Mouse (Mus musculus) heart, embryonic 14.5 days (tissue): ENCODE data around the gene E130114P18Rik. TPM values are rescaled to one million over a fixed set of nuclear protein-coding genes. Genes with fewer than 3 reads are reported as not detected.

Source experiments
- ATAC-seq: fragments of 200-750 bp; cut with Nextera tagmentation; 2 replicates; pipeline ENCODE4 v1.8.0; 2017; ENCODE audit warnings: low read depth, moderate TSS enrichment; ENCODE audit not compliant: insufficient number of reproducible peaks, insufficient read depth, low FRiP score
- H3K27ac ChIP-seq, 2 experiments: fragments of 200-500 bp in 1 of 2; fragments of 300-500 bp in 1 of 2; sonication (generic) in 1 of 2; replicated peaks in 1 of 2; 2 replicates each; pipeline ENCODE4 v1.5.1; 2012 to 2014; ENCODE audit warnings: low read depth in 2 of 2, low read length in 2 of 2, control low read depth in 1 of 2, mild to moderate bottlenecking in 1 of 2, mixed read lengths in 1 of 2; ENCODE audit not compliant: control insufficient read depth in 1 of 2, insufficient read depth in 1 of 2
- H3K27me3 ChIP-seq: fragments of 300-500 bp; sonication (generic); 2 replicates; pipeline ENCODE4 v1.6.1; 2014; ENCODE audit warnings: mild to moderate bottlenecking, low read length, control low read depth; ENCODE audit not compliant: control insufficient read depth, insufficient read depth
- H3K36me3 ChIP-seq: fragments of 300-500 bp; sonication (generic); 2 replicates; pipeline ENCODE4 v1.6.1; 2014; ENCODE audit warnings: mild to moderate bottlenecking, control low read depth, low read length, mixed read lengths; ENCODE audit not compliant: control insufficient read depth, insufficient read depth
- H3K4me1 ChIP-seq, 2 experiments: fragments of 200-500 bp in 1 of 2; fragments of 300-500 bp in 1 of 2; sonication (generic) in 1 of 2; 2 replicates each; pipeline ENCODE4 v1.6.1; 2012 to 2014; ENCODE audit warnings: low read length in 2 of 2, control low read depth in 1 of 2, mixed read lengths in 1 of 2; ENCODE audit not compliant: control insufficient read depth in 2 of 2, insufficient read depth in 2 of 2
- H3K4me2 ChIP-seq: fragments of 300-500 bp; sonication (generic); 2 replicates; pipeline ENCODE4 v1.6.1; 2014; ENCODE audit warnings: mild to moderate bottlenecking, low read length
- H3K4me3 ChIP-seq, 2 experiments: fragments of 200-500 bp in 1 of 2; fragments of 300-500 bp in 1 of 2; sonication (generic) in 1 of 2; 2 replicates each; pipeline ENCODE4 v1.5.1; 2012 to 2014; ENCODE audit warnings: low read length in 2 of 2, mild to moderate bottlenecking in 2 of 2, control low read depth in 1 of 2, low read depth in 1 of 2, moderate library complexity in 1 of 2; ENCODE audit not compliant: control insufficient read depth in 1 of 2, insufficient read depth in 1 of 2
- H3K9ac ChIP-seq: fragments of 300-500 bp; sonication (generic); 2 replicates; pipeline ENCODE4 v1.6.1; 2014; ENCODE audit warnings: mild to moderate bottlenecking, low read length
- H3K9me3 ChIP-seq: fragments of 300-500 bp; sonication (generic); 2 replicates; pipeline ENCODE4 v1.6.1; 2016; ENCODE audit warnings: low read length, control low read depth; ENCODE audit not compliant: control insufficient read depth
- WGBS: fragments of 180-500 bp; shearing (Covaris S2); extraction: QIAGEN DNeasy Blood & Tissue Kit; methylation state at CpG from one replicate; pipeline ENCODE4 v1.1.7; 2014; 5-methylcytosine and 5-hydroxymethylcytosine counted together
- polyA plus RNA-seq: library from polyadenylated mRNA; unstranded; fragments of >200 nt; fragmentation: Nextera tagmentation; extraction: Ambion mirVana; gene quantifications from 2 replicates; pipeline ENCODE4 v1.2.1, GENCODE M21; 2014

Gene E130114P18Rik
- polyA plus RNA-seq, 1 experiment from 2014 or later: 0.59 TPM

DNA sequence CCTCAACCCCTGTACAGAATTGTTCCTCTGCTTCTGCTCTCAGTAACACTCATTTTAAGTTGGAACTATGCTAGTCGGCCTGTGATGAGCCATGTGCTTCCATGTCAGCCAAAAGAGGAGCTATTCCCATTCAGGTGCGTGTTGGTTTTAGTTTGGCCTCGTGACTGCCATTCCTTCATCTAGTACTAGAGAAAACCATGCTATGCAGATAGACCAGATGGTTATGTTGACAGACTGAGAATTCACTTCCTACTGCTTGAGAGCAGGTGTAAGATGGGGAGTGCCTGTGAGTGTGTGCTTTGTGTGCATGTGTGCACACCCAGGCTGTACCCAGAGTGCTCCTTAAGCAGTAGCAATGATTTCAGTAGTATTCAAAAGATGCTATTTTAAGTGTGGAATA lies 9.6 kb upstream of the E130114P18Rik start:
- no peak for ATAC-seq
- WGBS: 67% methylated on average over 3 of the region's 3 CpGs
- no peak overlapping the region for H3K9ac ChIP-seq
- H3K36me3 ChIP-seq: peaks cover 68% of the 10 kb centered on the region
- H3K4me1 ChIP-seq: peaks cover 0 to 9% of the 10 kb centered on the region in 2 experiments; a peak in 3 of 4 replicates
- H3K9me3 ChIP-seq: no peaks in the 10 kb centered on the region
- H3K27me3 ChIP-seq: no peaks in the 10 kb centered on the region
- no peak overlapping the region for H3K4me2 ChIP-seq
- no peak overlapping the region for H3K4me3 ChIP-seq
- H3K27ac ChIP-seq: no peak overlapping the region

DNA sequence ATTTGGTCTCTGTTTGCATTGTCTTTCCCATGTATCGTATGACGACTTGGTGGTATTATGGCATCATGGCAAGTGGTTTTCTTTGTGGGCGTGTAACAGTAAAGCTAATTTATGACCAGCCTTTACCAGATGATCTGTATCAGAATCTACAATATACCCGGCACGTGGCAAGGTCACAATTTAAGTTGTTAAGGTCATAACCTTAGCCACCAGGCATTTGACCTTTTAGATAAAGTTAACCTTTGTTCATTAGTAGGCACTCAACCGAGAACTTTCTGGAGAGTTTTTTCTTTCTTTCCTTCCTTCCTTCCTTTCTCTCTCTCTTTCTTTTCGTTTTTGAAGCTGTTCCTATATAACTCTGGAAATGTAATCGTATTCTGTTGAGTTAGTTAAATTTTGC lies 8.7 kb upstream of the E130114P18Rik start:
- Histone ChIP-seq H3K9ac (no peak overlapping the region), H3K36me3 (peaks cover 61% of the 10 kb centered on the region), H3K4me2 (no peak overlapping the region), H3K4me3 (no peak overlapping the region), H3K4me1 (peaks cover 0 to 9% of the 10 kb centered on the region in 2 experiments; a peak in 3 of 4 replicates), H3K27me3 (no peaks in the 10 kb centered on the region), H3K27ac (no peak overlapping the region), H3K9me3 (no peaks in the 10 kb centered on the region)
- 68% methylated on average over 8 of the region's 8 CpGs for WGBS
- ATAC-seq: no peak

DNA sequence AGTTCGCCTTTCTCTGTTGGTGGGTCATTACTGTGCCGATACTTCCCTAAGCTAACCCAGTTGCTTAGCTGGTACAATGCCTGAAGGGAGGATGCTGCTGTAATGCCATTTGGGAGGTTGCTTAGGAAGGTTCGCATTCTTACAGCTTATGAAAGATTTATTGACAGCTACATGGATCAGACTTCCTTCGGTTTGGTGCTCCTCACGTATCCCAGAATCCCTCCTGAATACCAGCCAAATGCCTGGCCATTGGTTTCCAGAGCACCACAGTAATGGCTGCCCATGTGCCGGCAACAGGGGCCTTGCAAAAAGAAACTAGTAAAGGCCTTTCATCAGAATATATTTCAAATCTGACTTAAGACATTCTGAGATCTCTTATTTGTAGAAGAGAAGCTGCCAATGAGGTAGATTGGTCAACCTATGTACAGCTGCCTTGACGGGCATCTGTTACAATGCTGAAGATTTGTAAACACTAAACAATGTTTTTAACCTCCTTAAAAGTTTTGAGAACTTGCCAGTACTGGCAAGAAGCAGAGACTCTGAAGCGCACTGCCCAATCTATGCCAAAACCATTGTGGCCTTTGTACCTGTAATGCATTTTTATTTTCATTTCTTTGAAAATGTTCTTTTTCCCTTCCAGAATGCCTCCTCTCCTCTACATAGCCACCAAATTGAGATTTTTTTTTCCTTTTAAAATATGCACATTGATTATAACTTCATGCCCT lies 7.8 kb upstream of the E130114P18Rik start:
- no peaks in the 10 kb centered on the region for H3K27me3 ChIP-seq
- no peak for ATAC-seq
- no peak overlapping the region for H3K9ac ChIP-seq
- peaks cover 0 to 9% of the 10 kb centered on the region in 2 experiments; a peak in 3 of 4 replicates for H3K4me1 ChIP-seq
- no peaks in the 10 kb centered on the region for H3K9me3 ChIP-seq
- peaks cover 58% of the 10 kb centered on the region for H3K36me3 ChIP-seq
- 89% methylated on average over 8 of the region's 8 CpGs for WGBS
- H3K4me3 ChIP-seq: no peak overlapping the region
- no peak overlapping the region for H3K4me2 ChIP-seq
- H3K27ac ChIP-seq: no peak overlapping the region

DNA sequence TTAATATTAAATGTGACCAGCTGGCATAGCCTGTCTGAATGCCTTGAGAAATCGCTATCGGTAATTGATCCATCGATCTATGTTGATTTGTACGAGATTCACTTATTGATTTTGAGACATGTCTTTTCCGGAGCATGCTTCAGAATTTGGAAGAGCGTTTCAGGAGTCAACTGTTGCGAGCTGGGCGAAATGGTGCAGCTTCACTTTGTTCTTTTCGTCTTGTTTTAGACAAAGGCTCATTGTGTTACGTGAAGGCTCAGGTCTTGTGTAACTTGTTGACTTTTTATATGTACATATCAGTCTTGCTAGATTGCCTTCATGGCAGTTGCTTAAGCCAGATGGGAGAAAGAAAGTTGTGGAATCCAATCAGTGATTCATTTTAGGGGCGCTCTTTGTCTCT lies 6.4 kb upstream of the E130114P18Rik start:
- Histone ChIP-seq H3K4me1 (peaks cover 0 to 14% of the 10 kb centered on the region in 2 experiments; a peak in 3 of 4 replicates), H3K4me3 (no peak overlapping the region), H3K4me2 (no peak overlapping the region), H3K27me3 (no peaks in the 10 kb centered on the region), H3K9ac (no peak overlapping the region), H3K27ac (no peak overlapping the region), H3K9me3 (no peaks in the 10 kb centered on the region), H3K36me3 (peaks cover 48% of the 10 kb centered on the region)
- 86% methylated on average over 11 of the region's 11 CpGs for WGBS
- no peak for ATAC-seq

DNA sequence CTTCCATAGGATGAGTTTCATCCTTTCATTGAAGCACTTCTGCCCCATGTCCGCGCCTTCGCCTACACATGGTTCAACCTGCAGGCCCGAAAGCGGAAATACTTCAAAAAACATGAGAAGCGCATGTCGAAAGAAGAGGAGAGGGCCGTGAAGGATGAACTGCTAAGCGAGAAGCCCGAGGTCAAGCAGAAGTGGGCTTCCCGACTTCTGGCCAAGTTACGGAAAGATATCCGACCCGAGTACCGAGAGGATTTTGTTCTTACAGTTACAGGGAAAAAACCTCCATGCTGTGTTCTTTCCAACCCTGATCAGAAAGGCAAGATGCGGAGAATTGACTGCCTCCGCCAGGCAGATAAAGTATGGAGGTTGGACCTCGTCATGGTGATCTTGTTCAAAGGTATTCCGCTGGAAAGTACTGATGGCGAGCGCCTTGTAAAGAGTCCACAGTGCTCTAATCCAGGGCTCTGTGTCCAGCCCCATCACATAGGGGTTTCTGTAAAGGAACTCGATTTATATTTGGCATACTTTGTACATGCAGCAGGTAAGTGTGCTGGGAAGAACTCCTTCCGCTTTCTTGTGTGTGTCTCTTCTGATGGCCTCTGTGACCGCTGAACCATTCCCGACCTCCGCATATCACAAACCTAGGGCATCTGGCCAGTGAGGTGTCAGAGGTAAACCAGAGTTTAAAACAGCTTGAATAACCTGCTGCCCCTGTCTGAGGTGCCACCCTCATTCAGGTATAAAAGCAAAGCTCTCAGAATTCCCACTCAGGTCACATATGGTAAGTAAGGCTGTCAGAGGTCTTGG lies 5.4 kb upstream of the E130114P18Rik start:
- no peak overlapping the region for H3K27ac ChIP-seq
- H3K27me3 ChIP-seq: no peaks in the 10 kb centered on the region
- H3K4me3 ChIP-seq: no peak overlapping the region
- no peaks in the 10 kb centered on the region for H3K9me3 ChIP-seq
- H3K4me2 ChIP-seq: no peak overlapping the region
- 92% methylated on average over 26 of the region's 26 CpGs for WGBS
- ATAC-seq: no peak
- no peak overlapping the region for H3K9ac ChIP-seq
- H3K4me1 ChIP-seq: peaks cover 0 to 5% of the 10 kb centered on the region in 2 experiments; a peak in 2 of 4 replicates
- peaks cover 48% of the 10 kb centered on the region for H3K36me3 ChIP-seq

DNA sequence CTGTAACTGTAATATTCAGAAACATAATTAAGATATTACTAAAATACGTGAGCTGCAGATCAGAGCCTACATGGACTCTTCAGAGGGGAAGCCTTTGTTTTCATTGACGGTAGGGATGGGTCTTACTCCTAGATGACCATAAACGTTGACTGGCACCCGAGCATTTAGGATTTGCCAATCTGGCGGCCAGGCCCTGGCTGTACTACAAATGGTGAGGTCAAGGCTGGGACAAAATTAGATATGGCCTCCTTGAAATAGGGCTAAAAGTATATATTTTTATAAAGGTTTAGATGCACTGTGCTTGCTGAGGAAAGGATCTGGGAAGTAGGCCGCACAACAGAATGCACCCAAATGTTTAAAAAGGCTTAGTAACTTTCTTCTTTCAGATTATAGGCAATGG lies 4.6 kb upstream of the E130114P18Rik start:
- H3K9ac ChIP-seq: no peak overlapping the region
- ATAC-seq: no peak
- H3K4me2 ChIP-seq: no peak overlapping the region
- H3K4me3 ChIP-seq: no peak overlapping the region
- H3K9me3 ChIP-seq: no peaks in the 10 kb centered on the region
- no peak overlapping the region for H3K27ac ChIP-seq
- peaks cover 0 to 5% of the 10 kb centered on the region in 2 experiments; a peak in 2 of 4 replicates for H3K4me1 ChIP-seq
- H3K36me3 ChIP-seq: peaks cover 44% of the 10 kb centered on the region
- no peaks in the 10 kb centered on the region for H3K27me3 ChIP-seq
- WGBS: 91% methylated on average over 6 of the region's 6 CpGs

DNA sequence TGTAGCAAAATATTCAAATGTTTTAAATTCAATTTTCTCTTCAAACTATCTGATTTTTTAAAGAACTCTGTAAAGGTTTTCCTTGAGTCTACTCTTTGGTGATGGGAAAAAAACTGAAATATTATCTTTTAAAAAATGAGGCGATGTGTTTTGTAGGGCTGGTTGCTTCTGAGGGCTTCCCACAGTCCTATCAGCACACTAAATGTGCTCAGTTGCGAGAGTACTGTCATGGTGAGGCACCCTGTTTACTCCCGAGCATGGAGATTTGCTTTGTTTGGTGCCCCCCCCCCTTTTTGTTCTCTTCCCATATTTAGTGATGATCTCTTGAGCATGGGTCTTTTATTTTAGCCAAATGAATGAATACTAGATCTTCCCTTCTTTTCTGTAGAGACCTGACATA lies 4.2 kb upstream of the E130114P18Rik start:
- H3K4me3 ChIP-seq: no peak overlapping the region
- no peak overlapping the region for H3K27ac ChIP-seq
- no peaks in the 10 kb centered on the region for H3K9me3 ChIP-seq
- peaks cover 41% of the 10 kb centered on the region for H3K36me3 ChIP-seq
- no peak overlapping the region for H3K9ac ChIP-seq
- H3K4me1 ChIP-seq: peaks cover 0 to 5% of the 10 kb centered on the region in 2 experiments; a peak in 2 of 4 replicates
- H3K27me3 ChIP-seq: no peaks in the 10 kb centered on the region
- 91% methylated on average over 3 of the region's 3 CpGs for WGBS
- no peak for ATAC-seq
- H3K4me2 ChIP-seq: no peak overlapping the region
